Mouse (Mus musculus): ENCODE results near the gene Ftl1. TPM values are rescaled to one million over a fixed set of nuclear protein-coding genes. Genes with fewer than 3 reads are reported as not detected.
"Not testable (repeated sequence)": the region's sequence is repeated elsewhere in the genome, so short reads cannot be mapped to it uniquely, and the experiment has no call there.

The Ftl1 gene
- 1,000 to 10,000 TPM; 1,271 to 2,003 (median 1,772) TPM for polyA plus RNA-seq (2017; shearing (Covaris generic))

DNA sequence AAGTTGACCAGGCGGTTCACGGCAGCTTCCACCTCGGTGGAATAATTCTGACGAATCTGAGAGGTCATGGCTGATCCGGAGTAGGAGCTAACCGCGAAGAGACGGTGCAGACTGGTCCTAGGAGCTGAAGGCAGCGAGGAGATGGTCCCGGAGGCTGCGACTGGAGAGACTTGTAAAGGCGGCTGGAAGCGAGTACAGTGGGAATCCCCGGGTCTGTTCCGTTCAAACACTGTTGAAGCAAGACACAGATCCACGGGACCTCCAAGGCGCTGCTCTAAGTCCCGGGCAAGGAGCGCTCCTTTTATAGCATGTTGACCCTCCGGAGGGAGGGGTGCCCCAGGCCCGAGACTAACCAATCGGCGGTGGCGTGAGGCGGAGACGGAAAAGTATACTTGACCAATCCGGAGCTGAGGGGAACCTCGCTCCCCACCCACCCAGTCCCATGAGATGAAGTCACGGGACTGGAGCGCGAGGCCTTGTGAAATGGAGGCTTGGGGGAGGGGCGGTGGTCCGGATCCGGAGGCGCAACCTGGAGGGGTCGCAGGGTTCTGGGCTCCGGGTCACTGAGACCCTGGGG lies at the start of gene Ftl1:
Ftl1 (minus strand) TSS at position 321 of the 577 bp plus-strand sequence.
- ATAC-seq: peak; percentile 85

DNA sequence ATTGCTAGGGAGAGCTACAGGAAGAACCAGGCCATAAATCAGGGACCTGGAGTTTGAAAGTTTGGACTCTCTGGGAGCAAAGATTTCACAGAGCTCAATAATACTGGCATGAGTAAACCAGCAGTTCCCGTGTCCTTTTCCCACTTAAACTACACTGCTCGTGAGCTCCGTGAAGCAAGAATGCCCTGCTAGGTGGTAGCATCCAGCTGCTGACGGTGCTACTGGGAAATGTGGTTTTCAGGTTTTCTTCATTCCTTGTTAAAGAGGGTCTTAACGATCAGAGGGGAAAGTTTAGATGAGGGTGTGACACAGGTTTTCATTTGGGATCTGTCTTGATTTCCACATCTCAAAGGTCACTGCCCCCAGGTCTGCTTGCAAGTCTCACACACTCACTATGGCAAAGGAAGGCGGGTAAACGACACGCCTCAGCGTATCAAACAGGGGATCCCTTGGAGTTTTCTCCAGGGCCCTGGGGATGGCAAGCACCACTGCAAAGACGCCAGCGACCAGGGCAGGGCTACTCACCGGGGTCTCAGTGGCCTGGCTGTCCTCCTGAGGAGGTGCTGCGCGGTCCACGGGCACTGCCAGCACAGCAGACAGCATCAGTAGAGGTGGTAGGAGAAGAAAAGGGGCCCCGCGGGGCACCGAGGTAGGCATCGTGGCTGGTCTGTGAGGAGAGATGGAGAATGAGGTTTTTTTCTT lies 49.6 kb upstream of the Ftl1 start:
- ATAC-seq: peak; percentile 20

DNA sequence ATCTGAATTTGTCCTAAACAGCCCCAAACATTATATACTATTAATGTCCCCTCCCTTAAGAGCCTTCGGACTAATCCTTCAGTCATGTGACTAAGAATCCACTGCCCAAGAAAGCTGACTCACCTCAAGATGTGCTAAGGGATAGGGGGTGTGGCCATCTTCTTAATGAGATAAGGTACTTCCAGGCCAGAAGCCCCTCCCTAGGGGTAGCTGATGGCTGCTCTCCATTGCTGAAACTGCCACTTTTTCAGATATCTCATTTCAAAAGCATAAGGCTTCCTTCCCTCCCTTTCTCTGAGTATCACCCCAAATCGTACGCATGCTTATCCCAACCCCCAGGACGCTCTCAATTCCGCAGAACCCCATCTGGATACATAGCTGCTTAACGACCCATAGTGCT lies 48.9 kb upstream of the Ftl1 start:
- no peak for ATAC-seq

DNA sequence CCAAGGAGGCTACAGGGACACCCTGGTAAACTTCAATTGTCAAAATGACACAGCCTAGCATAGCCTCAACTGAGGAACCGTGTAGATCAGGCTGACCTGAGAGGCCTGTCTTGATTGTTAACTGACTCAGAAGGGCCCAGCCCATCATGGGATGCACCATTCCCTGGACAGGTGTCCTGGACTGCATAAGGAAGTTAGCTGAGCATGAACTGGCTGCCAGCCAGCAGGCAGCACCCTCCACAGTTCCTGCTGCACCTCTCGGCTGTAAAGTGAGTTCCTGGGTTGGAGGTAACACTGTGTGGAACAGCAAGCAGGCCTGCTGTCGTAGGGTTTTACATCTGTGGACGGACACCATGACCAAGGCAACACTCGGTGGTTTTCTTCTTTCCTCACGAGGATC lies 47.9 kb upstream of the Ftl1 start:
- ATAC-seq: no peak

DNA sequence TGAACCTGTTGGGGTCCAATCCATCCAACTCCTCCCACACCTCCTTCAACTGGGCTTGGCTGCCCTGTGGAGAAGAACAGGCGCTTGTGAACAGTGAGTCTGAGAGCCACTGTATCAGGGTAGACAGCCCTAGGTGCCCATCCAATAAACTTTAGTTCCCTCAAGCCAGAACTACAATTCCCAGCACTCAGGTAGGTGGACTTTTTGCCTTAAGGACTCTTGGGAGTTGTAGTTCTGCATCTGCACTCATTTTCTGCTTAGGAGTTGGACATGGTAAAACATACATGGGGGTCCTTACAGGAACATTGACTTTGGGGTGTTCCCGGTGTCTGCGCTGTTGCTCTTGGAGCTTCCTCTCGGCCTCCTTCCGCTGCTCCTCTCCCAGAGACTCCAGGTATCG lies 38.7 kb upstream of the Ftl1 start:
- no peak for ATAC-seq

DNA sequence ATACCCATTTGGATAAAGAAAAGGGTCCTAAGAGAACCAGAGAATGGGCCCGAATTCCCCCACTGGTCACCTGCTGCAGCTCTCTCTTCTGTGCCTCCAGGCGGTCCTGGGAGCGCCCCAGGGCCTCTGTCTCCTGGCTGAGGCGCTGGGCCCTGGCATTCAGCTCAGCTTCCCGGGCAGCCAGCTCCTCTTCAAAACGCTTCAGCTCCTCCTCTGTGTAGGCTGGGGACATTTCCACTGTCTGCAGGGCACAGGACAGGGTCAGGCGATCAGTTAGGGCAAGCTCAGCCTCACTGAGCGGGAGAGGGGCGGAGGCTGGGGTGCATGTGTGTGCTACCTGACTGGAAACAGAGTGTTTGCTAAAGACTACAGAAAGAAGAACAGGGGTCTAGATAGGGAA lies 34.9 kb upstream of the Ftl1 start:
- ATAC-seq: no peak

DNA sequence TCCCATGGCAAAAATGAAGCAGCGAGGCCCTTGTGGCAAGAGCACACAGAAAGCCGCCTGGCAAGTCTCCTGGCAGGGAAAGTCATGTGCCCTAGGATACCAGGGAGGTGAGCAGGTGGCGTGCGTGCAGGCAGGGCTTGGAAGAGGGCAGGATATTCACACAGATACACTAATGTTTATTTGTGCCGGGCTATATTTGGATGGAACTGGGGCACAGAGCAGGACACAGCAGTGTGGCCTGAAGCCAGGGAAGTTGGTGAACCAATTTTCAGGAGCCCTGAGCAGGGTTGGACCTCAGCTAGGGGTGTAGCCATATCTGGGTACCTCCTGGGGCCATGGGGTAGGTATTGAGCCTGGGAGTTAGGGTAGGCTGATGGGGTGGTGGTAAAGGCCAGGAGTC lies 33.3 kb upstream of the Ftl1 start:
- ATAC-seq: no peak

DNA sequence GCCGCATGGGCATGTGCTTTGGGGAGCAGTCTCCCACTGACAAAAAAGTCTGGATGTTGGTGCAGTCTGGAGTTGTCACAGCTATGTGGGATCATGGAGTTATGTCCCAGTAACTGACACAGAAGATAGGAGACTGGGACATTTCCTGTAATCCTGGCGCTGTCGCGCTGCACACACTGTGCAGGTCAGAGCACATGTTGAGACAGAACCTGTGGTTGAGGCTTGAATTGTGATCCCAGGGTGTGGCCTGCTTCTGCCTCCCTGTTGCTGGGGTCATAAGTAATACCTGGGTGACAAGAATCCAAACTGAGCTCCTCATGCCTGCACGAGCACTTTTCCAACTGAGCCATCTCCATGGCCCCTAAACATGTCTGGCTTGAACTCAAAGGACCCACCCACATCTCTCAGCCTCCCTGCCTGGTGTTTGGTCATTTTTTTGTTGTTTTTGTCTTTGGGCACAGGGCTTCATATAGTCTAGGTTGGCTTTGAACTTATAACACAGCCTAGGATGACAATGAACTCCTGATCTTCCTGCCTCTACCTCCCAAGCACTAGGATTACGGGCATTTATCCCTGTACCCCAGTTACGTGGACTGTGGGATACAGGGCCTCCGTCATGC lies 32.7 kb upstream of the Ftl1 start:
- no peak for ATAC-seq

DNA sequence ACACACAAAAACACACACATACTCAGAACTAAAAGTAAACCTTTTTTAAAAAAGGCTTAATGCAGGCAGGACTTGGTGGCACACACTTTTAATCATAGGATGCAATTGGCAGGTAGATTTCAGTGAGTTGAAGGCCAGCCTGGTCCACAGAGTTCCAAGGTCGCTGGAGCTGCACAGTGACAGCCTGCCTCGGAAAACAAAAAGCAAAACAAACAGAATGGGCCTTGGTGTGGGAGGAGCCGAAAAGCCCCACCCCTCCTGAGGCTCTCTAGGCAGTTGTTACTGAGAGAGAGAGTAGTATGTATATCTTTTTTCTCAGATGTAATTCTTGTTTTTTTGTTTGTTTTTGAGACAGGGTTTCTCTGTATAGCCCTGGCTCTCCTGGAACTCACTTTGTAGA lies 31.6 kb upstream of the Ftl1 start:
- no peak for ATAC-seq

DNA sequence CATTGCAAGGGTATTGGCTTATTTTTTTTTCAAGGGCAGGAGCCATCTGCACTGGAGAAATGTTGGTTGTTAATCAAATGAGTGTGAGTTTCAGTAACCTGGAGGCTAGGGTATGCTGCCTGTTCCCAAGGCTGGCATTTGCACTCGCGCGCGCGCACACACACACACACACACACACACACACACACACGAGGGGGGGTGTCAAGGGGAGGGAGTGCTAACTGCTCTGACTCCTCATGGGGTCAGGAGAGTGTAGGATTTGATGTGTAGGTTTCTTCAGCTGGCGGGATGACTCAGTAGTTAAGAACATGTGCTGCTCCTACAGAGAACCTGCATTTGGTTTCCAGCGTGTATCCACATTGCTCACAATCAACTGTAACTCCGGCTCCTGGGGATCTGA lies 31.1 kb upstream of the Ftl1 start:
- no peak for ATAC-seq

DNA sequence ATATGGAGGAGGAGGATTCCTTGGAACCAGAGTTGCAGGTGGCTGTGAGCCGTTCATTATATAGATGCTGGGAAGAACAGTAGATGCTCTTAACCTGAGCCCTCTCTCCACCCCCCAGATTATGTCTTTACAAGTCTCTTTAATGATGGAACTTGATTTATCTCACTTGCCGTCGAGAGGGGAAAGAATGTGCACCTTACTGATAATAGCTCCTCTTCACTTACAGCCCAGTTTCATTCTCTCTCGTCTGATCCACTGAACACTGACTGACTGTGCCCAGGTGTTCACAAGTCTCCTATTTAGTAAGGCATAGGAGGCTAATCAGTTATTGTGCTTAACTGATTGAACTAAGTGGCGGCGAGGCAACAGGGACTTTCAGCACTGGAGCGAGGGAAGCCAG lies 29.9 kb upstream of the Ftl1 start:
- no peak for ATAC-seq

DNA sequence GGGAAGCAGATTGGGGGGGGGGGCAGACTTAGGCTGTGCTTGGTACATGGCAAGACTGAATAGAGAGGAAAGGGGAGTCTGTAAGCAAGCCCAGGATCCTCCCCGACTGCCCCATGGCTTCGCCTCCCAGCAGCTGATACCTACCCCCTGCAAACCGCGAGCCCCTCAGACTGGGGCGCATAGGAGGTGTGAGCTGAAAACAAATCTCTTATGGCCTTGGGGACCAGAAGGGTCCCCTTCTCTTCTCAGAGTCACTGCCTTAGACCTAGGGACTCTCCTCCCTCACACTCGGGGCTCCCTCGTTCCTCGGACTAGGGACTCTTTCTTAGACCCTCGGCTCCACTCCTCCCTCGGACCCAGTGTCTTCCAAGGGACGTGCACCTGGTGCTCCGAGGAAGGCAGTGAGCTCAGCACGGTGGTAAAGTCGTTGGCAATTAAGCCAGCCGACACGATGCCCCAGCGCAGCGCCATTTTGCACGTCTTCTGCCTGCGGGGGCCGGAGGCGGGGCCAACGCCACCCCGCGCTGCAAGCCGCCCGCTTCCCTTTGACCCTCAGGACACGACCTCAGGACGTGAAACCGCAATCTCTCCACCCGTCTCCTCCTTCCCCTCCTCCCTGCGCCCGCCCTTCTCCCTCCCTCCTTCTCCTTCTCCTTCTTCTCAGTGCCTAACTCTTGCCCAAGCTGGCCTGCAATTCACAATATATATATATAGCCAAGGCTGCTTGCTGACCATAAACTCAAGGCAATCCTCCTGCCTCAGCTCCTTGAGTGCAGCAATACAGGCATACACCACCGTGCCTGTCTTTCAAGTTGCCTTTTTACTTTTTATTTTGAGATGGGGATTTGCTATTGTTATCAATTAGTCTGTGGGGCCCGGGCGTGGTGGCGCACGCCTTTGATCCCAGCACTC lies 28.9 kb upstream of the Ftl1 start, which contains the start of gene Dhdh:
Dhdh (minus strand) TSS at position 513 of the 912 bp plus-strand sequence.
- peak; percentile 46 for ATAC-seq

DNA sequence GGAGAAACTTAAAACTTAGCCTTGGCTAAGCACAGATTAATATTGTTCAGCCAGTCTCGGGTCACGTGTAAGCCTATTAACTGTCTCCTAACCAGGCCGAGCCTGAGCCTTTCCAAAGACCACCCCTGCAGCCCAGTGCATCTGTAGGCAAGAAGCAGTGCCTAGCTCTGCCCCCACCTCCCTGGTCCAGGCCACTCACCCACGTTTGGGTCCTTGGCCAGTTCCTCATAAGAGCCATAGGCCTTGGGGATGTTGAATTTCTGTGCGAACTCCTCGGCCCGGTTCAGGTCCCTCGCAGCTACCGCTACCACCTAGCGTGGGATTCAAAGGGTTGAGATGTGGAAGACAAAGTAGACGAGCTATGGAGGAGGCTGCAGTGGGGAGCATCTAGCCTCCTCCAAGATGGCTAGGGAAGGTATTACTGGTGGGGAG lies 28.2 kb upstream of the Ftl1 start:
- no peak for ATAC-seq

DNA sequence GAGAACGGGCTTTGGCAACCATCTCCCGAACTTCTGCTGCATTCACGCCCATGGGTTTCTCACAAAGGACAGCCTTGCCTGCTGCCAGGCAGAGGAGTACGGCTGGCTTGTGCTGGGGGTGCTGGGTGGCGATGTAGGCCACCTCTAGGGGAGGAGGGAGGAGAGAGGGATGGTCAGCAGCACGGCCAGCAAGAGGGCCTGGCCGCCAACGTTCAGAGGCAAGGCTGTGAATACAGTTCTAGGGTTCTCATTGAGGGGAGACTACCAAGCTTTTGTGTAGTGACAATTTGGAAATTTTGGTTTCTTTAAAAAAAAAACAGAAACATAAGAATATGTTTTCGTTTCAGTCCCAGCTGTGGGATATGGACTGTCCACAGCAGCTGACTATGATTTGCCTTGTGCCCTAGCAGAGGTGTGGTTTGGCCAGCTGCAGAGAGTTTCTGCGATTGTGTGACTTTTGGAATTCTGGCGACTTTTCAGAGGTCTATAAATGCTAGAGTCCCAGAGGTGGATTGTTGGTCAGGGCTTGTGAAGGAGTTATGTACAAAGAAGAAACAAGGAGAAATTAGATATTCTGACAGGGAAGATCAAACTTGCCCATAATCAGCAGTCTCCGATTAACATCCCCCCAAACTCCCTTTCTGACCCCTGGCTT lies 27.2 kb upstream of the Ftl1 start, which contains the start of gene Gm45808:
Gm45808 (minus strand) TSS at position 51 of the 655 bp plus-strand sequence.
- no peak for ATAC-seq

DNA sequence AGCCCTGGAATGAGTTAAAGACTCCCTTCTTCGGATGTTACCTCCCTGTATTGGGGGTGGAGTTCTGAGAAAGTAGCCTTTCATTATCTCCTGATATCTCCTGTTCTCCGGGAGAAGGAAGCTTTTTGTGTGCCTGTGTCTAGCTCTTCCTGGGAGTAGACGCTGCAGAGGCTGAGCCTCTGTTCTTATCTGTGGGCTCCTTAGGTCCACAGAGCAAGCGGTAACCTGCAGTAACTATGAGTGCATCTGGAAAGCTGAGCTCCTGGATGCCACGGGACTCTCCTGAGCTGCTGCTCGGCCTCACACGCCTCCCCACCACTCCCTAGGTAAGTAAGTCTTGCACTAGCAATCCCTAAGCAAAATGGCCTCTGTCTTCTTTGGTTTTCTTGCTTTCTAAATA lies 26.5 kb upstream of the Ftl1 start:
- ATAC-seq: no peak

DNA sequence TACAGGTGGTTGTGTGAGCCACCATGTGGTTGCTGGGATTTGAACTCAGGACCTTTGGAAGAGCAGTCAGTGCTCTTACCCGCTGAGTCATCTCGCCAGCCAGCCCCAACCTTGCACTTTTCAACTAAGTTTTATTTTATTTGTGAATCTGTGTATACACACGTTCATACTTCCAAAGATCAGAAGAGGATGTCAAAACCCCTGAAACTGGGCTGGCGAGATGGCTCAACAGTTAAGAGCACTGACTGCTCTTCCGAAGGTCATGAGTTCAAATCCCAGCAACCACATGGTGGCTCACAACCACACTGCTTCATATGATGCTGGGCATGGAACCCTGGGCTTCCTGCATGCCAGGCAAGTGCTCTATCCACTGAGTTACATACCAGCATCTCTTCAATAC lies 25.3 kb upstream of the Ftl1 start:
- ATAC-seq: not testable (repeated sequence)

DNA sequence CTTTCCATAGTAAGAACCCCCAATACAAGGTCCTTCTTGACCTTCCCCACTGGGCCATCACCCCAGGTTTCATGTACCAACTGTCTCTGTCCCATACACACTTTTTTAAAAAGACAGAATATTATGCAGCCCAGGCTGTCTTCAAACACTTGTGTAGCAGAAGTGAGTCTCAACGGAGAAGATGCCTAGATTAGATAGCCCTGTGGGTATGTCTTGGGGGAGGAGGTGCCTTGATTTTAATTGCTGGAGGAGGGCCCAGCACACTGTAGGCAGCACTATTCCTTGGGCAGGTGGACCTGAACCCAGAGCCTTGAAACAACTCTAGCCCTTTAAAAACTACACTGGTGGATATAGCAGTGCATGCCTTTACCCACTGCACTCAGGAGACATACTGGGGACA lies 22.5 kb upstream of the Ftl1 start:
- ATAC-seq: no peak

DNA sequence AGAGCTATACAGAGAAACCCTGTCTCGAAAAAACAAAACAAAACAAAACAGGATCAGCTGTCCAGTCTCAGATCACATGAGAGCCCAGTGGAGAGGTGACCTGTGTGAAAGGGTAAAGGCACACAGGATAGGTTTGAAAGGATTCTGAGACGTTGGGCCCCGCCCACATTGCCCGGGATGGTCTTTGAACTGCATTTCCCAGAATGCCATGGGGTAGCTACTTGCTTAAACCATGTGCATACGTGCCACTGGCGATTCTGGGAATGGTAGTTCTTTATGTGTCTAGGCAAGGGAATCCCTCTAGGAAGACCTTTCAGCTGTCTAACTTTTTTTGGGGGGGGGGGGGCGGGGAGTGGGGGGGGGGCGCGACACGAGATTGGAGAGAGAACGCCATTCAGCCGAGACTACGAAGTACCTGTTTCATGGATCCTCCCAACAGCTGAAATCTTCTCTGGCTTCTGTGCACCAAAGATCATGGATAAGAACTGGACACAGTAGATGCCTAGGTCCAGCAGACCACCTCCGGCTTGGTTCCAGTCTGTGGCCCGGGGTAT lies 21.8 kb upstream of the Ftl1 start, which contains the start of gene Tulp2:
Tulp2 (plus strand) TSS at position 504 of the 554 bp plus-strand sequence.
- ATAC-seq: peak; percentile 54

DNA sequence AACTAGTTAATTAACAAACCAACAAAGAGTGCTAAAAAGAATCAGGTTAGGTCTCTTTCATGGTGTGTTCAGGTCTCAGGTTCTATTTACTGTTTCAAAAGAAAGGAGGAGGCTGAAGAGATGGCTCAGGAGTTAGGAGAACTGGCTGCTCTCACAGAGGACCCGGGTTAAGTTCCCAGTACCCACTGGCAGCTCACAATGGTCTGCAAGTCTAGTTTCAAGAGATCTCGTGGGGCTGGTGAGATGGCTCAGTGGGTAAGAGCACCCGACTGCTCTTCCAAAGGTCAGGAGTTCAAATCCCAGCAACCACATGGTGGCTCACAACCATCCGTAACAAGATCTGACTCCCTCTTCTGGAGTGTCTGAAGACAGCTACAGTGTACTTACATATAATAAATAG lies 20.6 kb upstream of the Ftl1 start:
- not testable (repeated sequence) for ATAC-seq

DNA sequence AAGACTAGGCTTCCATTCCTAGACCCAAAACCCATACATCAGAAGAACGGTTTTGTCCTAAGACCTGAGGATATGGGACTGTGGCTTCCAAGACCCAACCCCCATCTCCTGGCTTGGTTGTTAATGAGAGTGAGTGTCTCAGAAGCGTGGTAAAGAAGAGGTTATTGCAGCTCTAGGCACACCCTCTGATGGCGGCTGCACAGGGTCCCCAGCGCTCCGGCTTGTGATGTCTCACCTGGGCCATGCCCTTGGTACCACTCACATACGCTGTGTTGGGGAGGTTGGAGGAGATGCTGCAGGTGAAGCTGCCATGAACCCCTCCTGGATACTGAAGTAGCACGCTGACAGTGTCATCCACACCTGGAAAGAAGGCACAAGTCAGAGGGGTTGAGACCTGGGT lies 19.1 kb upstream of the Ftl1 start:
- ATAC-seq: no peak

DNA sequence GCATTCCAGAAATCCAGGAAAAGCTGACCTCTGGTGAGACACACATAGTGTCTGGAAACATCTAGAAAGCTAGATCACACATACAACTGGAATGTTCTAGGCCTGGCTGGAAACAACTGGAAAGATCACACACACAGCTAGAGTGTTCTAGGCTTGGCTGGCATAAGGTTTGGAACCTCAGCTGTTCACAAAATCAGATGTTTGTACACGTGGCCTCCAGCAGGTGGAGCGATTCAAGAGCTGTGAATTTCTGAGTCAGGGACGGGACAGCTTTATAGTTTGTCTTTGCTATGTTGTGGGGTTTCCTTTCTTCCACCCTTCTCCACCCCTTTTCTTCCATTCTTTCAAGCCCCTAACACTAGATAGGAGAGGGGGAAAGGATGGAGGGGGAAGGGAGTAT lies 17.3 kb upstream of the Ftl1 start:
- peak; percentile 52 for ATAC-seq

DNA sequence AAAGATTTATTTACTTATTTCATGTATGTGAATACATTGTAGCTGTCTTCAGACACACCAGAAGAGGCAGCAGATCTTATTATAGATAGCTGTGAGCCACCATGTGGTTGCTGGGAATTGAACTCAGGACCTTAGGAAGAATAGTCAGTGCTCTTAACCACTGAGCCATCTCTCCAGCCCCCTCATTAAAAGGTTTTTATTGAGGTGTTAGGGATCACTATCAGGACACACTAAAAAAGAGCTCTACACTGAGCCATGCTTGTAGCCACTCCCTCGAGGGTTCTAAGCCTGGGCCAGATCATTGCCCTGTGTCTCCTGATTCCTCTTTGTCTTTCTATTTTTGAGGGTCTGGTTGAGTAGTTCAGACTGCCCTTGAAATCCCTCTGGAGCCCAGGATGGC lies 16.8 kb upstream of the Ftl1 start:
- ATAC-seq: no peak
